Mouse (Mus musculus) heart, adult 8-10 months (tissue): ENCODE data around the gene Defb7. TPM values are rescaled to one million over a fixed set of nuclear protein-coding genes. Genes with fewer than 3 reads are reported as not detected.

Experiments used
- DNase-seq: peaks from one replicate; pipeline ENCODE4 v3.0.0; 2022; ENCODE audit warnings: low spot score
- microRNA-seq: library from miRNA; unstranded; fragments of <30 nt; microRNA quantifications from one replicate; pipeline ENCODE4 v1.2.0, GENCODE M21; 2022
- total RNA-seq, 4 experiments: library from RNA; stranded (reverse); gene quantifications; 2 replicates each; pipeline ENCODE4 v1.2.4; 2022

The Defb7 gene
- total RNA-seq = not detected

DNA sequence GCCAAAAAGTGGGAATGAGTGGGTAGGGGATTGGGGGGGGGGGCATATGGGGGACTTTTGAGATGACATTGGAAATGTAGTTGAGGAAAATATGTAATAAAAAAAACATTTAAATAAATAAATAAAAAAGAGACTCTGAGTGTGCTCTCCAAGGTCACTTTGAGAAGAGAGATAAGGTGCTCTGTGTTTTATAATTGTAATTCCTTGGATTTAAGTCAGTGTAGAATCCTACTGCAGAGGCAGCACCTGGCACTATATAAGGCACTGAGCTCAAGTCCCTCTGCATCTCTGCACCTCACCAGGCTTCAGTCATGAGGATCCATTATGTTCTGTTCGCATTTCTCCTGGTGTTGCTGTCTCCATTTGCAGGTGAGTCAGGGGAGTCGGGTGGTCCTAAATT lies at the start of gene Defb7:
Defb7 (plus strand) TSS at position 301 of the 400 bp plus-strand sequence.
- DNase-seq = no peak

DNA sequence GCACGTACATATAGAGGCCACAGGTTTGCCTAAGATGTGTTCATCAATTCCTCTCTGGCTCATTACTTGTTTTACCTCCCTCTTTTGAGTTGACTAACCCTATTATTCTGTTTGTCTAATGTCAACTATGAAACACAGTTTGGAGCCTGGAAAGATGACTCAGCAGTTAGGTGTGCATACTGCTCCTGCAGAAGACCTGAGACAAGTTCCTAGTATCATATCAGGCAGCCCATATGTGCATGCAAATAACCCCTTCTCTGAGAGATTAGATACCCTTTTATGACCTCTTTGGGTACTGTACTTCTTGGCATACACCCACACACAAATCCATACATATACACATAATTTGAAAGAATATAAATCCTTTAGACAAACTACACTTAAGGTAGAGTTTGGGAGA lies 48.5 kb upstream of the Defb7 start:
- DNase-seq = no peak

DNA sequence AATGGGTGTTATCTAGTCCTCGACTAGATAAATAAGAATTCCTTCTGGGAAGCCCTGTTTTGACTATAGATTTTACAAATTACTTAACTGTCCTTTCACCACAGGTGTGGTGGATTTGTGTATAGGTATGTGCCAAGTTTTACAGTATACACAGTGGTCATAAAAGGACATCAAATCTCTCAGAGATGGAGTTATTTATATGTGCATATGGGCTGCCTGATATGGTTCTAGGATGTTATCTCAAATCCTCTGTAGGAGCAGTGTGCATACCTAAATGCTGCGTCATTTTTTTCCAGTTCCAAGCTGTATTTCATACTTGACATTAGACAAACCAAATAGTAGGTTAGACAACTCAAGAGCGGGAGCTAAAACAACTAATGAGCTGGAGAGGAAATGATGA lies 33.5 kb upstream of the Defb7 start:
- DNase-seq = no peak

DNA sequence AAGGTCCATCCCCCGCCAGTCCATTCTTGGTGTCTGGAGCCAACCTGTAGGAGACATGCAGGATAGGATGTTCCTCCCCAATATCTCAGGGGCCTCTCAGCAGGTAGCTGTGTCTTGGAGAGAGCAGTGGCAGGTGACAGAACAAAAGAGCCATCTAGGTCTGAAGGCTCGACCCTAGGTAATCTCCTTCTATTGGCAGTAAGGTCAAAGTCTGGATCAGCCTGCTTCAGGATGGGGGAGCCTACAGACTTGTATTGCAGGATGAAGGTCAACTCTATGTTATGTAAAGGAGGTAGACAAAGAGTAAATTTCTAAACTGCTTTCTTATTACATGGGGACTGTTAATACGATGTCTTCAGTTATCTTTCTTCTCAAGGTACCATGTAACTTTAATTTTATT lies 25.9 kb upstream of the Defb7 start:
- DNase-seq = no peak

DNA sequence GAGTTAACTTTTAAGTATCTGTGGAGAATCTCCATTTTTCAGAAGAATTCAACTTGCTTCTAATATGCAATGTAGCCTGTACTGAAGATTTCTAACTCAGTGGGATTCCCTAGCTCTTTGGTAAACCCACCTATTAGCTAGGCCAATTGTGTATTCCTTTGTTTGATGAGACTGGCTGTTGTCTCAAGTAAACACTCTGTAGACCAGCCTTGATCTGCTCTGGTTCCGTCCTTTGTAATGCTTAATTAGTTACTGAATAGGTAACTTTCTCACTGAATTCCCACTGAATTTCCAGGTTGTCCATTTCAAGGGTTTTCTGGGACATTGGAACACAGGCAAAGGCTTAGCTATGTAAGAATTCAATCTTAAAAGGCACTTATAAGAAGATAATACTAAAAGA lies 5.6 kb downstream of the Defb7 start:
- DNase-seq = no peak

DNA sequence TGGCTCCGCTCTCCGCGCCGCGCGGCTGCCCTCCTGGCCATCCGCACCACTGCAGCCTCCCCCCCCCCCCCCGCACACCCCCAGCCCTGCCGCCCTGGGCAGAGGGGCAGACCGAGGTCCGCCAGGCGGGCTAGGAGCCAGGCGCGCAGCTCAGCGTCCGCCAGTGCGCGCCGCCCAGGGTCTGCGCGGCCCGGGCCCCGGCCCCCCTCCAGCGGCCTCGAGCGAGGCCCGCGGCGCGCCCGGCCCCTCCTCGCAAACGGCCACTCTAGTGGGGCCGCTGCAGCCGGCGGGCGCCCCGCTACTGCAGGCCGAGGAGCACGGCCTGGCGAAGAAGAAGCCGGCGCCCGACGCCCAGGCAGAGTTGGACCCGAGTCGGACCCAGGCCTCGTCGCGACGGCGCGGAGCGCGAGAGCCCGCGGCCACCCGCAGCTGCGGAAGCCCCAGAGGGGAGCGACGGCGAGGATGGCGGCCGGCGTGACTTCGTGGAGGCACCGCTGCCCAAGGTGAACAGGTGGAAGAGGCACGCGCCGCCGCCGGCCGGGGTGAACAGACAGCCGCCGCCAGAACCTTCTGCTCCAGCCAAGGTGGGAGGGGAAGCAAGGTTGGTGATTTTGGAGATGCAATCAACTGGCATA lies 40.4 kb downstream of the Defb7 start:
- no peak for DNase-seq

DNA sequence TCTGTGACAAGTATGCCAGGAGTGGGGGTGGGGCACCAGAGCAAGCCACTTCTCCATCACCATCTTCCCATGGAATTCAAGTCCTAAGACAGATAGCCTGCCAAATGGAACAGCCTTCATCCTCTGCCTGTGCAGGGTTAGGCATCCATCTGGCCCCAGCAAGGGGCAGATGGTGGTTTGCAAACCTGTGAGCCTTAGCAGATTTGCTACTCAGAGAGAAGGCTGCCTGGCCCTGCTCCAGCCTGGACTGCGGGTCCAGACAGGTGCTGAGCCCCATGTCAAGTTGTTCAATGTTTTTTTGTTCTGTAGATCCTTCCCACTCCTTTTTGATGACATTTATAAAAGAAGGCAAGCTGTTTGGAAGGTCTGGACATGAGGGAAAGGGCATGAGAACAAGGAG lies 45.5 kb downstream of the Defb7 start:
- no peak for DNase-seq

Small RNAs within 50 kb of the gene (microRNA-seq; reads per million reads assigned to microRNA genes)
- gene Gm27288 (not detected), gene Gm27852 (not detected)

Other genes with a start within 250 kb of the Defb7 start
- gene Defb5, start 247.5 kb upstream of the Defb7 start, total RNA-seq = not detected
- not detected for gene Defb3, start 201.7 kb upstream of the Defb7 start, total RNA-seq
- not detected for gene Defb8, start 47.5 kb upstream of the Defb7 start, total RNA-seq
- gene 4930467E23Rik, start 234.5 kb downstream of the Defb7 start, total RNA-seq = under 1 TPM in 3 of 4 experiments, not detected in 1; 0.69 to 0.79 (median 0.78) TPM